Mouse (Mus musculus) CH12.LX (cell line): Measurements from ENCODE around the gene Kcnk3. TPM values are rescaled to one million over a fixed set of nuclear protein-coding genes. Genes with fewer than 3 reads are reported as not detected.
A peak's percentile ranks its signal among the peaks of the same experiment; 100 is the strongest.

Experiments used
- DNase-seq: peaks from one replicate; pipeline ENCODE4 v3.0.0-alpha.2; 2013; ENCODE audit errors: extremely low read depth
- H3K27ac ChIP-seq: 2 replicates; pipeline ENCODE4 v1.5.1; 2012; ENCODE audit warnings: low read depth, mild to moderate bottlenecking, control low read depth, moderate library complexity; ENCODE audit not compliant: insufficient read depth
- H3K27me3 ChIP-seq: replicated peaks from 2 replicates; pipeline ENCODE3; 2012; ENCODE audit warnings: inconsistent platforms
- H3K36me3 ChIP-seq, 2 experiments: replicated peaks in 1 of 2; 2 replicates each; pipeline versions ENCODE3 to v1.6.1; 2012; ENCODE audit warnings: inconsistent platforms in 1 of 2, low read length in 1 of 2, mild to moderate bottlenecking in 1 of 2, mixed read lengths in 1 of 2, moderate library complexity in 1 of 2; ENCODE audit not compliant: control insufficient read depth in 1 of 2, insufficient read depth in 1 of 2
- H3K4me1 ChIP-seq, 2 experiments: 2 replicates each; pipeline ENCODE4 v1.6.1; 2012; ENCODE audit warnings: inconsistent platforms in 1 of 2, moderate library complexity in 1 of 2; ENCODE audit not compliant: insufficient read depth in 2 of 2, control insufficient read depth in 1 of 2
- H3K4me2 ChIP-seq: 2 replicates; pipeline ENCODE4 v1.6.1; 2012; ENCODE audit warnings: low read depth, mild to moderate bottlenecking, control low read depth; ENCODE audit not compliant: poor library complexity, insufficient read depth, severe bottlenecking
- H3K4me3 ChIP-seq, 3 experiments: fragments of 150-350 bp in 1 of 3; sonication (generic) in 1 of 3; replicated peaks in 1 of 3; 2 replicates each; pipeline versions ENCODE3 to v1.5.1; 2011 to 2012; ENCODE audit warnings: low read depth in 2 of 3, low read length in 2 of 3, mild to moderate bottlenecking in 2 of 3, moderate library complexity in 2 of 3, control low read depth in 1 of 3, improper control_type of control experiment in 1 of 3, inconsistent platforms in 1 of 3, mixed read lengths in 1 of 3; ENCODE audit not compliant: poor library complexity in 1 of 3
- H3K79me2 ChIP-seq: replicated peaks from 2 replicates; pipeline ENCODE4 v1.6.1; 2012; ENCODE audit warnings: mild to moderate bottlenecking, moderate library complexity; ENCODE audit not compliant: control insufficient read depth, poor library complexity, insufficient read depth, severe bottlenecking; ENCODE audit errors: extremely low read depth
- H3K9ac ChIP-seq: 2 replicates; pipeline ENCODE4 v1.6.1; 2012; ENCODE audit warnings: low read depth, mild to moderate bottlenecking, control low read depth, moderate library complexity; ENCODE audit not compliant: insufficient read depth
- H3K9me3 ChIP-seq: replicated peaks from 2 replicates; pipeline ENCODE3; 2012; ENCODE audit warnings: low read length, inconsistent platforms, mixed read lengths
- BHLHE40 ChIP-seq: IDR thresholded peaks from 2 replicates; pipeline ENCODE4 v1.6.1; 2011; ENCODE audit warnings: mild to moderate bottlenecking, low read depth, low read length, improper control_type of control experiment
- CHD1 ChIP-seq: IDR thresholded peaks from 2 replicates; pipeline ENCODE4 v1.6.1; 2012; ENCODE audit warnings: low read depth, low read length, improper control_type of control experiment, inconsistent platforms
- CHD2 ChIP-seq: IDR thresholded peaks from 2 replicates; pipeline ENCODE4 v1.6.1; 2011; ENCODE audit warnings: low read length, improper control_type of control experiment
- CTCF ChIP-seq, 2 experiments: IDR thresholded peaks in 1 of 2; conservative IDR thresholded peaks in 1 of 2; 2 replicates each; pipeline ENCODE4 v1.5.1; 2011 to 2012; ENCODE audit warnings: low read depth in 2 of 2, low read length in 2 of 2, improper control_type of control experiment in 1 of 2, inconsistent platforms in 1 of 2, mild to moderate bottlenecking in 1 of 2, moderate library complexity in 1 of 2
- ELF1 ChIP-seq: IDR thresholded peaks from 2 replicates; pipeline ENCODE4 v1.6.1; 2014; ENCODE audit warnings: low read depth, mild to moderate bottlenecking, inconsistent platforms, low read length, improper control_type of control experiment
- EP300 ChIP-seq: IDR thresholded peaks from 2 replicates; pipeline ENCODE4 v1.6.1; 2011; ENCODE audit warnings: low read length, improper control_type of control experiment
- GABPA ChIP-seq: IDR thresholded peaks from 2 replicates; pipeline ENCODE4 v1.6.1; 2012; ENCODE audit warnings: low read depth, low read length, improper control_type of control experiment, inconsistent platforms; ENCODE audit not compliant: insufficient replicate concordance
- HCFC1 ChIP-seq: IDR thresholded peaks from 2 replicates; pipeline ENCODE4 v1.6.1; 2012; ENCODE audit warnings: low read depth, mild to moderate bottlenecking, inconsistent platforms, low read length, improper control_type of control experiment
- IRF4 ChIP-seq: IDR thresholded peaks from 2 replicates; pipeline ENCODE4 v1.6.1; 2014; ENCODE audit warnings: low read depth, mild to moderate bottlenecking, inconsistent platforms, low read length, improper control_type of control experiment
- KAT2A ChIP-seq: IDR thresholded peaks from 2 replicates; pipeline ENCODE4 v1.6.1; 2012; ENCODE audit warnings: low read length, improper control_type of control experiment, inconsistent platforms; ENCODE audit not compliant: insufficient replicate concordance
- MAFK ChIP-seq: IDR thresholded peaks from 2 replicates; pipeline ENCODE4 v1.6.1; 2011; ENCODE audit warnings: low read length, improper control_type of control experiment; ENCODE audit not compliant: insufficient replicate concordance
- MAZ ChIP-seq: IDR thresholded peaks from 2 replicates; pipeline ENCODE4 v1.6.1; 2012; ENCODE audit warnings: low read depth, mild to moderate bottlenecking, inconsistent platforms, low read length, improper control_type of control experiment, moderate library complexity
- MEF2A ChIP-seq: IDR thresholded peaks from 2 replicates; pipeline ENCODE4 v1.6.1; 2014; ENCODE audit warnings: low read depth, mild to moderate bottlenecking, inconsistent platforms, low read length, improper control_type of control experiment, borderline replicate concordance
- MYC ChIP-seq: IDR thresholded peaks from 2 replicates; pipeline ENCODE4 v1.6.1; 2011; ENCODE audit warnings: low read depth, mild to moderate bottlenecking, improper control_type of control experiment, low read length
- NELFE ChIP-seq: IDR thresholded peaks from 2 replicates; pipeline ENCODE4 v1.6.1; 2011; ENCODE audit warnings: low read depth, low read length, improper control_type of control experiment
- PAX5 ChIP-seq: IDR thresholded peaks from 2 replicates; pipeline ENCODE4 v1.6.1; 2012; ENCODE audit warnings: low read length, inconsistent platforms, mixed read lengths
- POLR2AphosphoS2 ChIP-seq: IDR thresholded peaks from 2 replicates; pipeline ENCODE4 v1.6.1; 2011; ENCODE audit warnings: low read depth, low read length, improper control_type of control experiment
- RCOR1 ChIP-seq: conservative IDR thresholded peaks from 2 replicates; pipeline ENCODE4 v1.6.1; 2012; ENCODE audit warnings: low read depth, mild to moderate bottlenecking, inconsistent platforms, low read length, improper control_type of control experiment
- SIN3A ChIP-seq: IDR thresholded peaks from 2 replicates; pipeline ENCODE4 v1.6.1; 2012; ENCODE audit warnings: low read length, improper control_type of control experiment, inconsistent platforms
- SMC3 ChIP-seq: IDR thresholded peaks from 2 replicates; pipeline ENCODE4 v1.6.1; 2011; ENCODE audit warnings: low read depth, low read length, improper control_type of control experiment
- TCF12 ChIP-seq: IDR thresholded peaks from 2 replicates; pipeline ENCODE4 v1.6.1; 2014; ENCODE audit warnings: low read depth, mild to moderate bottlenecking, inconsistent platforms, low read length, improper control_type of control experiment
- UBTF ChIP-seq: IDR thresholded peaks from 2 replicates; pipeline ENCODE4 v1.6.1; 2012; ENCODE audit warnings: low read depth, mild to moderate bottlenecking, inconsistent platforms, low read length, improper control_type of control experiment, moderate library complexity
- USF1 ChIP-seq: IDR thresholded peaks from 2 replicates; pipeline ENCODE4 v1.6.1; 2014; ENCODE audit warnings: low read depth, mild to moderate bottlenecking, inconsistent platforms, low read length, improper control_type of control experiment
- ZC3H11A ChIP-seq: IDR thresholded peaks from 2 replicates; pipeline ENCODE4 v1.6.1; 2012; ENCODE audit warnings: low read depth, mild to moderate bottlenecking, inconsistent platforms, low read length, improper control_type of control experiment
- ZNF384 ChIP-seq: IDR thresholded peaks from 2 replicates; pipeline ENCODE4 v1.6.1; 2012; ENCODE audit warnings: low read depth, low read length, improper control_type of control experiment, inconsistent platforms
- dilution Hi-C: fragments of 300-500 bp; cut with MboI; formaldehyde crosslinking; loops from 2 replicates; pipeline ENCODE4 v1.14.3; 2020; ENCODE audit warnings: low sequenced_read_pairs; ENCODE audit not compliant: extremely low pct_unique_long_range_greater_than_20kb, extremely low pct_ligation_motif_present
- in situ Hi-C: fragments of 300-500 bp; cut with MboI; formaldehyde crosslinking; loops from 3 replicates; pipeline ENCODE4 v1.14.3; 2019; ENCODE audit warnings: low sequenced_read_pairs, low pct_ligation_motif_present, low pct_unique_long_range_greater_than_20kb, mixed read lengths
- polyA plus RNA-seq: library from polyadenylated mRNA; unstranded; fragments of >175 nt; gene quantifications from 2 replicates; pipeline ENCODE4 v1.2.1, GENCODE M21; 2012; ENCODE audit warnings: low read depth; ENCODE audit not compliant: insufficient read length
- total RNA-seq, 2 experiments: library from RNA; depleted of rRNA; stranded (reverse); fragments of 300-350 nt in 1 of 2; fragments of >200 nt in 1 of 2; gene quantifications; 2 replicates each; pipeline ENCODE4 v1.2.3; 2012 to 2014

Gene Kcnk3
- total and polyA plus RNA-seq, 3 experiments: not detected

GRCm38 (mm10) chr5:30638041-30638440, 50.1 kb downstream of the Kcnk3 start (continued):
- no peak for TF ChIP-seq MEF2A
- TF ChIP-seq ELF1: no peak
- TF ChIP-seq ZC3H11A: peak; percentile 92
- TF ChIP-seq PAX5: no peak
- no peak for TF ChIP-seq MAFK

GRCm38 (mm10) chr5:30643477-30644179, 55.7 kb downstream of the Kcnk3 start:
- in situ Hi-C loops (loop anchor here (10.0 kb wide), 1 partner anchor 219 kb away; no protein-coding TSS in a partner anchor), dilution Hi-C loops (loop anchor here (25.0 kb wide), 1 partner anchor 106 kb away; the partner anchor contains the start of gene Cib4)
- H3K9ac ChIP-seq: no peak overlapping the region
- DNase-seq: no peak
- peaks cover 3 to 4% of the 10 kb centered on the region in 2 experiments; a peak in 3 of 4 replicates for H3K4me1 ChIP-seq
- H3K79me2 ChIP-seq: no peaks in the 10 kb centered on the region
- H3K27me3 ChIP-seq: peaks cover 22% of the 10 kb centered on the region
- no peak overlapping the region for H3K27ac ChIP-seq
- no peak for TF ChIP-seq PAX5
- TF ChIP-seq SIN3A: no peak
- TF ChIP-seq BHLHE40: no peak
- TF ChIP-seq SMC3: no peak
- TF ChIP-seq CTCF (conservative IDR thresholded peaks at IDR 0.05 in 1 of 2, IDR thresholded peaks at IDR 0.05 in 1 of 2; ENCODE audit: low read depth in 2 of 2, low read length in 2 of 2): no peak
- no peak for TF ChIP-seq ZNF384
- TF ChIP-seq MYC: no peak
- no peaks in the 10 kb centered on the region for H3K9me3 ChIP-seq
- no peak overlapping the region for H3K4me2 ChIP-seq
- H3K36me3 ChIP-seq: no peaks in the 10 kb centered on the region
- no peak overlapping the region for H3K4me3 ChIP-seq

GRCm38 (mm10) chr5:30646036-30646435, 58.1 kb downstream of the Kcnk3 start:
- in situ Hi-C loops: loop anchor here (10.0 kb wide), 1 partner anchor 221 kb away; no protein-coding TSS in a partner anchor
- DNase-seq: no peak
- dilution Hi-C loops: loop anchor here (25.0 kb wide), 1 partner anchor 109 kb away; the partner anchor contains the start of gene Cib4

More at GRCm38 (mm10) chr5:30646036-30646435, 58.1 kb downstream of the Kcnk3 start:
- TF ChIP-seq HCFC1 (no peak), UBTF (no peak), RCOR1 (no peak), IRF4 (no peak), BHLHE40 (no peak), CHD1 (no peak), GABPA (no peak), CHD2 (no peak), MAZ (no peak), POLR2AphosphoS2 (no peak), MAFK (no peak), TCF12 (no peak), EP300 (no peak), USF1 (no peak), KAT2A (no peak), SMC3 (no peak), NELFE (no peak), MEF2A (no peak)
- H3K79me2 ChIP-seq: no peaks in the 10 kb centered on the region
- no peaks in the 10 kb centered on the region for H3K9me3 ChIP-seq
- no peak overlapping the region for H3K27ac ChIP-seq
- no peak overlapping the region for H3K9ac ChIP-seq
- H3K4me3 ChIP-seq: no peak overlapping the region
- peaks cover 22% of the 10 kb centered on the region for H3K27me3 ChIP-seq
- peaks cover 12 to 29% of the 10 kb centered on the region in 2 experiments for H3K4me1 ChIP-seq
- H3K36me3 ChIP-seq: peaks cover 0 to 4% of the 10 kb centered on the region in 2 experiments
- no peak overlapping the region for H3K4me2 ChIP-seq
